Mouse (Mus musculus) thymus, postnatal 10 days (tissue): ENCODE results near the gene 9530068E07Rik.
"Not testable (repeated sequence)": the region's sequence is repeated elsewhere in the genome, so short reads cannot be mapped to it uniquely, and the experiment has no call there.

Experiments
- DNase-seq, 2 experiments: peaks; one replicate each; pipeline ENCODE4 v3.0.0; 2021; ENCODE audit warnings: low spot score in 2 of 2

The 9530068E07Rik gene

GRCm38 (mm10) chr11:52373841-52374240 lies 22.4 kb upstream of the 9530068E07Rik start:
- no peak for DNase-seq

GRCm38 (mm10) chr11:52374340-52374739 lies 21.9 kb upstream of the 9530068E07Rik start:
- peak in 1 of 2 experiments; percentile 68 for DNase-seq

- DNase-seq: no peak
Measured at GRCm38 (mm10) chr11:52377579-52377978, 18.6 kb upstream of the 9530068E07Rik start.

GRCm38 (mm10) chr11:52379241-52379640 lies 17.0 kb upstream of the 9530068E07Rik start:
- DNase-seq: no peak

- DNase-seq: no peak
Measured at GRCm38 (mm10) chr11:52383741-52384140, 12.5 kb upstream of the 9530068E07Rik start.

- no peak for DNase-seq
Measured at GRCm38 (mm10) chr11:52384667-52385066, 11.6 kb upstream of the 9530068E07Rik start.

- DNase-seq: no peak
Measured at GRCm38 (mm10) chr11:52386892-52387291, 9.3 kb upstream of the 9530068E07Rik start.

GRCm38 (mm10) chr11:52388150-52388549 lies 8.1 kb upstream of the 9530068E07Rik start:
- DNase-seq: no peak

- not testable (repeated sequence) for DNase-seq
Measured at GRCm38 (mm10) chr11:52388979-52389378, 7.2 kb upstream of the 9530068E07Rik start.

GRCm38 (mm10) chr11:52389933-52390332 lies 6.3 kb upstream of the 9530068E07Rik start:
- DNase-seq: no peak

- no peak for DNase-seq
Measured at GRCm38 (mm10) chr11:52394494-52394893, 1.7 kb upstream of the 9530068E07Rik start.

- DNase-seq: no peak
Measured at GRCm38 (mm10) chr11:52395343-52395742, 885 bp upstream of the 9530068E07Rik start.

- DNase-seq: peak in 1 of 2 experiments; percentile 50
Measured at GRCm38 (mm10) chr11:52396597-52397188, 465 bp downstream of the 9530068E07Rik start.

- no peak for DNase-seq
Measured at GRCm38 (mm10) chr11:52397385-52397987, 1.3 kb downstream of the 9530068E07Rik start.

GRCm38 (mm10) chr11:52401476-52401875 lies 5.2 kb downstream of the 9530068E07Rik start:
- DNase-seq: no peak

- DNase-seq: no peak
Measured at GRCm38 (mm10) chr11:52402566-52402965, 6.3 kb downstream of the 9530068E07Rik start.

- no peak for DNase-seq
Measured at GRCm38 (mm10) chr11:52404209-52404608, 8.0 kb downstream of the 9530068E07Rik start.

GRCm38 (mm10) chr11:52405196-52405688 lies 9.0 kb downstream of the 9530068E07Rik start:
- no peak for DNase-seq

GRCm38 (mm10) chr11:52409316-52409715 lies 13.1 kb downstream of the 9530068E07Rik start:
- DNase-seq: no peak

GRCm38 (mm10) chr11:52418358-52418757 lies 22.1 kb downstream of the 9530068E07Rik start:
- DNase-seq: no peak

- DNase-seq: peak; percentile 45 to 48
Measured at GRCm38 (mm10) chr11:52419246-52419645, 23.0 kb downstream of the 9530068E07Rik start.

GRCm38 (mm10) chr11:52419861-52420260 lies 23.6 kb downstream of the 9530068E07Rik start:
- DNase-seq: no peak

- DNase-seq: no peak
Measured at GRCm38 (mm10) chr11:52420296-52421052, 24.2 kb downstream of the 9530068E07Rik start.
